Mouse (Mus musculus) liver, adult 2 months (tissue): Measurements from ENCODE around the gene Gbe1.

Source experiments
- CTCF ChIP-seq: fragments of 200-500 bp; IDR thresholded peaks from 2 replicates; pipeline ENCODE4 v1.5.1; 2011; ENCODE audit warnings: low read depth, low read length, control low read depth
- POLR2A ChIP-seq: fragments of 200-500 bp; IDR thresholded peaks from 2 replicates; pipeline ENCODE4 v1.6.1; 2011; ENCODE audit warnings: low read length, control low read depth; ENCODE audit not compliant: insufficient read depth; ENCODE audit errors: extremely low read depth

GRCm38 (mm10) chr16:70330626-70331275 lies 17.0 kb downstream of the Gbe1 start:
- TF ChIP-seq CTCF = no peak
- TF ChIP-seq POLR2A = no peak
